ENCODE assay signal across 23 mouse cellular contexts in the genomic region with DNA sequence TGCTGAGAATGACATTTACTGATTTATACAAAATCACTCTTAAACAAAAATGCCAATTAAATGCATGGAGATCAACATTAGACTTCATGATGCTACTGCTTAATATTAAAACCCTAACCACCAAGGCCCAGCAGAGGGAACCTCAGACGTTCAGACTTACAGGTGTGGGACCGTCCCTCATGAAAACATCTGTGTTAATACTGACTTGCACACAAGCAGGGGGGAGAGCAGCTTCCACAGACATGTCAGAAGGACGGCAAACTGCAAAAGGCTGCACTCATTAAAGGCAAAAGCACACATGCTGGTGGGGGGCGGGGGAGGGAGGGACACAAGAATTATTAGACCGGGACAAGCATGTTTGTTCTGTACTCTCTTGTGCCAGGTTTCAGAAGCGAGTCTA.
"Had no signal": no experiment of that assay in that cellular context is flagged by ENCODE, and none has a peak within 500 bp of the region (broad histone marks: within the 10 kb centered on the region; RNA-seq: fewer than 3 reads in every experiment).

No protein-coding gene starts in this region.

- H3K4me1 ChIP-seq: heart, embryonic 12.5 days; hindbrain, embryonic 13.5 days; hindbrain, embryonic 15.5 days; intestine, embryonic 15.5 days; limb, embryonic 10.5 days; liver, embryonic 13.5 days; liver, embryonic 15.5 days had no signal

- ATAC-seq: inflammation-experienced regulatory T-cells, adult 6 months; intestine, embryonic 15.5 days; intestine, postnatal 0 days had no signal

- H3K4me3 ChIP-seq: heart, embryonic 12.5 days; hindbrain, embryonic 13.5 days; hindbrain, embryonic 15.5 days; intestine, embryonic 15.5 days; layer of hippocampus, adult 2 months; left cerebral cortex, adult 2 months; limb, embryonic 10.5 days; limb, embryonic 12.5 days; liver, embryonic 13.5 days; liver, embryonic 15.5 days had no signal

- H3K9me3 ChIP-seq: heart, embryonic 12.5 days; hindbrain, embryonic 13.5 days; hindbrain, embryonic 15.5 days; intestine, embryonic 15.5 days; limb, embryonic 10.5 days; limb, embryonic 12.5 days; liver, embryonic 13.5 days; liver, embryonic 15.5 days had no signal

- H3K9ac ChIP-seq: heart, embryonic 12.5 days; hindbrain, embryonic 13.5 days; hindbrain, embryonic 15.5 days; intestine, embryonic 15.5 days; limb, embryonic 12.5 days; liver, embryonic 13.5 days; liver, embryonic 15.5 days had no signal

- H3K27me3 ChIP-seq: heart, embryonic 12.5 days; hindbrain, embryonic 13.5 days; hindbrain, embryonic 15.5 days; intestine, embryonic 15.5 days; limb, embryonic 12.5 days; liver, embryonic 13.5 days; liver, embryonic 15.5 days had no signal

- H3K27ac ChIP-seq: hindbrain, embryonic 15.5 days; intestine, embryonic 15.5 days; layer of hippocampus, adult 2 months; left cerebral cortex, adult 2 months; limb, embryonic 10.5 days; limb, embryonic 12.5 days; liver, embryonic 13.5 days; liver, embryonic 15.5 days had no signal

- DNase-seq: gastrocnemius, postnatal 14 days; gastrocnemius, postnatal 36 days; heart, adult 18-20 months; heart, postnatal 10 days; heart, postnatal 36 days; kidney, adult 18-20 months; kidney, adult 9 months; kidney, postnatal 14 days; kidney, postnatal 4 days; liver; liver, embryonic 13.5 days had no signal

- H3K4me2 ChIP-seq: heart, embryonic 12.5 days; hindbrain, embryonic 13.5 days; hindbrain, embryonic 15.5 days; intestine, embryonic 15.5 days; limb, embryonic 12.5 days; liver, embryonic 11.5 days; liver, embryonic 13.5 days; liver, embryonic 15.5 days had no signal
